Mouse (Mus musculus) E14TG2a.4 (cell line): ENCODE measurements around the gene Gm49395.

Source experiments
- CTCF ChIP-seq: conservative IDR thresholded peaks from 2 replicates; pipeline ENCODE4 v1.5.1; 2014; ENCODE audit warnings: low read length
- NANOG ChIP-seq: IDR thresholded peaks from 2 replicates; pipeline ENCODE4 v1.6.1; 2014; ENCODE audit warnings: borderline replicate concordance, low read length, mixed read lengths

DNA sequence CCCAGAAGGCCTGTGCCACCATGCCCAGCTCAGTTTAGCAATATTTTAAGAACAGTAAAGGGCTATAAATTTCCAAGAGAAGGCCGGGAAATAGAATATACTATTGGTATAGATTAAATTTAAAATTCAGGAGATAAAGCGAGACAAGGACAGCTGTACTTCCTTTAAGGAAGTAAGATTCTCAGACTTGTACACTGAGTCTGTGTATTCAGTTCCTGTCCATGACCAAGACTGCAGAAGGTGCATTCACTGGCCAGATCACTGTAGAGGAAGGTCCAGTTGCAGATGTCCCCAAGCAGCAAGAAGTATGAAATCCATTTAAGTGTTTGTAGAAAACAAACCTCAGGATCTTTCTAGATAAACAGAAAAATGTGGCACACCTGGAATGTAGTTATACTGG lies 28.3 kb upstream of the Gm49395 start:
- TF ChIP-seq CTCF (no peak), NANOG (no peak)
